Mouse (Mus musculus) liver, postnatal 0 days (tissue): ENCODE results near the gene Tmem107. TPM values are rescaled to one million over a fixed set of nuclear protein-coding genes. Genes with fewer than 3 reads are reported as not detected.

Experiments
- ATAC-seq: fragments of 200-750 bp; cut with Nextera tagmentation; 2 replicates; pipeline ENCODE4 v1.8.0; 2017; ENCODE audit warnings: mild to moderate bottlenecking, moderate library complexity
- DNase-seq: peaks from one replicate; pipeline ENCODE4 v3.0.0-alpha.2; 2016
- H3K27ac ChIP-seq: fragments of 300-500 bp; sonication (generic); 2 replicates; pipeline ENCODE4 v1.5.1; 2014; ENCODE audit warnings: antibody characterized with exemption, moderate library complexity, mild to moderate bottlenecking, low read depth
- H3K27me3 ChIP-seq: fragments of 300-500 bp; sonication (generic); 2 replicates; pipeline ENCODE4 v1.6.1; 2014; ENCODE audit warnings: low read length, control low read depth, mixed read lengths; ENCODE audit not compliant: insufficient read depth
- H3K36me3 ChIP-seq: fragments of 300-500 bp; sonication (generic); replicated peaks from 2 replicates; pipeline ENCODE4 v1.6.1; 2014; ENCODE audit warnings: mild to moderate bottlenecking, control low read depth, low read length, moderate library complexity, mixed read lengths; ENCODE audit not compliant: insufficient read depth
- H3K4me1 ChIP-seq: fragments of 300-500 bp; sonication (generic); 2 replicates; pipeline ENCODE4 v1.6.1; 2014; ENCODE audit warnings: antibody characterized with exemption, mild to moderate bottlenecking, control low read depth; ENCODE audit not compliant: insufficient read depth
- H3K4me2 ChIP-seq: fragments of 300-500 bp; sonication (generic); 2 replicates; pipeline ENCODE4 v1.6.1; 2014; ENCODE audit warnings: low read depth, mild to moderate bottlenecking, low read length, moderate library complexity, mixed read lengths
- H3K4me3 ChIP-seq: fragments of 300-500 bp; sonication (generic); 2 replicates; pipeline ENCODE4 v1.5.1; 2014; ENCODE audit warnings: low read depth, low read length
- H3K9ac ChIP-seq: fragments of 300-500 bp; sonication (generic); replicated peaks from 2 replicates; pipeline ENCODE4 v1.6.1; 2014; ENCODE audit warnings: mild to moderate bottlenecking, moderate library complexity
- H3K9me3 ChIP-seq: fragments of 300-500 bp; sonication (generic); 2 replicates; pipeline ENCODE4 v1.6.1; 2016; ENCODE audit warnings: mild to moderate bottlenecking, control low read depth, low read length, mixed read lengths
- CTCF ChIP-seq: sonication (generic); IDR thresholded peaks from 2 replicates; pipeline ENCODE4 v1.5.1; 2016; ENCODE audit warnings: antibody characterized with exemption, low read depth
- EP300 ChIP-seq: IDR thresholded peaks from 2 replicates; pipeline ENCODE4 v1.6.1; 2016; ENCODE audit warnings: antibody characterized with exemption, low read depth, mild to moderate bottlenecking
- WGBS: fragments of 180-500 bp; shearing (Covaris S2); extraction: QIAGEN DNeasy Blood & Tissue Kit; methylation state at CpG from one replicate; pipeline ENCODE4 v1.1.7; 2014; ENCODE audit not compliant: insufficient replicate concordance; 5-methylcytosine and 5-hydroxymethylcytosine counted together
- polyA plus RNA-seq: library from polyadenylated mRNA; unstranded; fragments of >200 nt; fragmentation: Nextera tagmentation; extraction: Ambion mirVana; gene quantifications from 2 replicates; pipeline ENCODE4 v1.2.1, GENCODE M21; 2015

Tmem107 gene
- polyA plus RNA-seq, 1 experiment from 2014 or later = 13.0 TPM

DNA sequence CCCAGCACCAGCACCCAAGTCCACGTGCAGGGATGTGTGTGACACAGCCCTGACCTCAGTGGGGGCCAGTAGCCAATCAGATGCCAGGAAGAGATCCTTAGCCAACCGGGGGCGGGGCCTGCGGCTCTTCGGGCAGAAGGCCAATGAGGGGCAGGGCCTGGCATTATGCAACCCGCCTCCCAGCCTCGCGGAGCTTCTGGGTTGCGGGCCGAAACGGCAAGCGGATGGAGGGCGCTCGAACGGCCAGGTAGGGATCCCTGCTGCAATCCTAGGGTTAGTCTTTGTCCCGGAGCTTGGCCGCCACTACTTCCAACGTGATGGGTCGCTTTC lies 28.1 kb downstream of the Tmem107 start:
- TF ChIP-seq CTCF (no peak), EP300 (no peak; the same call in 1 of the 2 replicates)

DNA sequence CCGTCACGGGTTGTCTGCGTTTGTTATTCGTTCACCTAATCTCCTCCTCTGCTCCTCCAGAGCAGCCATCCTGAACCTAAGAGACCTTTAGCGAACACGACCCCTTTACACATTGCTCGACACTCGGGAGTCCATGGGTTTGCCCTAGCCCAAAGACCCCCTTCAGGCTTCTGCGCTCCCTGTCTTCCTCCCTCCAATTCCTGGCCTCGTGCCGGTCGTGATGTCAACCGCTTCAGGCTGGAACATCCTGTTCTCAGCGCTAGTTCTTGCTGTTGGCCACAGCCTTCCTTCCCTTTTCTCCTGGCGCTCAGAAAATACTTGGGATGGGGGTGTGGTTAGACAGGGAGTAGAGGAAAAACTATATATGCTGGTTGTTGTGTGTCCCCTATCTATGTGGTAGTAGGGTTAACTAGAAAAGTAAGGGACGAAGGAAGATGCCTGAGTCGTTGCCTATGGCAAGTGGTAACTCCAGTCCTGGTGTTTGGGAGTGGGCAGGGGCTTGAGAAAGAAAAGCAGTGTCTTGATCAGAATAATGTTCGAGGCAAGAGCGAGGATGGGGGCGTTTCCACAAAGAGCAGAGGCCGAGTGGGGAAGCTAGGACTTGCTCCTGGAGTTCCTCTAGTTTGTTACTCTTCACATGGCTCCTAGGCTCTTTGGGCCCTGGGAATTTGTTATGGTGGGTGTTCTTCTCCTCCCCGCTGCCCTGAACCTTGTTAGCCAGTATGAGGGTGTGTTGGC lies 28.7 kb downstream of the Tmem107 start:
- Histone ChIP-seq H3K4me2 (peak overlapping the region; percentile 94), H3K27me3 (no peaks in the 10 kb centered on the region), H3K36me3 (peaks cover 42% of the 10 kb centered on the region), H3K9me3 (no peaks in the 10 kb centered on the region), H3K4me3 (peak overlapping the region; percentile 58), H3K4me1 (peaks cover 31% of the 10 kb centered on the region), H3K9ac (peak overlapping the region; percentile 75), H3K27ac (peak overlapping the region; percentile 100)
- ATAC-seq (no peak), DNase-seq (peak; percentile 70)
- 2% methylated on average over 22 of the region's 22 CpGs for WGBS
- peak; percentile 84 for TF ChIP-seq EP300
- TF ChIP-seq CTCF = no peak

More for the DNA sequence above, 28.1 kb downstream of the Tmem107 start:
- under 1% methylated on average over 19 of the region's 19 CpGs for WGBS
- Histone ChIP-seq H3K4me2 (peak overlapping the region; percentile 94), H3K9me3 (no peaks in the 10 kb centered on the region), H3K36me3 (peaks cover 36% of the 10 kb centered on the region), H3K27ac (peak overlapping the region; percentile 100), H3K27me3 (no peaks in the 10 kb centered on the region), H3K9ac (peak overlapping the region; percentile 75), H3K4me3 (peak overlapping the region; percentile 58), H3K4me1 (peaks cover 38% of the 10 kb centered on the region)
- ATAC-seq = peak; percentile 34
- DNase-seq = peak; percentile 98

DNA sequence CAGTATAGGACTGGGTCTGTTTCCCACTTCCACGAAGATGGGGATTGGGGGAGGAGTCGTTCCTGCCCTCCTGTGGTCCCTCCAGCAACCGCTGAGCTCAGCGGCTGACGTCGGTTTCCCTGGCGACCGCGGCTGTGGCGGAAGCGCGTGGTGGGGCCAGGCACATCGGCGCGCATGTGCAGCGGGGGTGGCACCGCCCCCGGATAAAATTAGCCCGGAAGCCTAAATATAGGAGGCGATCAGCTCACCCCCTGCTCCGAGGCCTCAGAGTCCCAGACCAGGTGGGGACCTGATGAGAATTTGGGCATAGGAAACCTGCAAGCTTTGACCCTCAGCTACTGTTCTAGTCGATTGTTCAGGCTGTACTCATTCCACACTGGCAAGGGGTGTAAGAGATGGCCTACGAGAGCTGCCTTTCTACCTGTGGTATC lies 29.3 kb downstream of the Tmem107 start:
- peak overlapping the region; percentile 75 for H3K9ac ChIP-seq
- no peaks in the 10 kb centered on the region for H3K9me3 ChIP-seq
- H3K4me1 ChIP-seq = peaks cover 29% of the 10 kb centered on the region
- H3K36me3 ChIP-seq = peaks cover 48% of the 10 kb centered on the region
- peak overlapping the region; percentile 58 for H3K4me3 ChIP-seq
- H3K27me3 ChIP-seq = no peaks in the 10 kb centered on the region
- ATAC-seq (no peak), DNase-seq (peak; percentile 92)
- H3K4me2 ChIP-seq = peak overlapping the region; percentile 94
- H3K27ac ChIP-seq = peak overlapping the region; percentile 100
- TF ChIP-seq EP300 (no peak), CTCF (peak; percentile 35)
- 3% methylated on average over 23 of the region's 23 CpGs for WGBS

DNA sequence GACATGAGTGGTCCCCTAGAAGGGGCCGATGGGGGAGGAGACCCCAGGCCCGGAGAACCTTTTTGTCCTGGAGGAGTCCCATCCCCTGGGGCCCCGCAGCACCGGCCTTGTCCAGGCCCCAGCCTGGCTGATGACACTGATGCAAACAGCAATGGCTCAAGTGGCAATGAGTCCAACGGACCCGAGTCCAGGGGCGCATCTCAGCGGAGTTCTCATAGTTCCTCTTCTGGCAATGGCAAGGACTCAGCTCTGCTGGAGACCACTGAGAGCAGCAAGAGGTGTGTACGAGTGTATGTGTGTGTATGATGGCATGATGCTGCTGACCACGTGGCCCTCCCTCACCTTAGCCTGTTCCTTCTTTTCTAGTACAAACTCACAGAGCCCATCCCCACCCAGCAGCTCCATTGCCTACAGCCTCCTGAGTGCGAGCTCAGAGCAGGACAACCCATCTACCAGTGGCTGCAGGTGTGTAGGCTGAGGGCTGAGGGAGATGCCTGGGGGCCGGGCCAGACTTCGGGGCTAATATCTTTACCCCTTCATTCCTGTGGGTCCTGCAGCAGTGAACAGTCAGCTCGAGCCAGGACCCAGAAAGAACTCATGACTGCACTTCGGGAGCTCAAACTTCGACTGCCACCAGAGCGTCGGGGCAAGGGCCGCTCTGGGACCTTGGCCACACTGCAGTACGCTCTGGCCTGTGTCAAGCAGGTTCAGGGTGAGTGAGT lies 30.2 kb downstream of the Tmem107 start:
- Histone ChIP-seq H3K36me3 (peaks cover 57% of the 10 kb centered on the region), H3K4me2 (peak overlapping the region; percentile 94), H3K4me3 (peak overlapping the region; percentile 58; the same call in 1 of the 2 replicates), H3K27me3 (no peaks in the 10 kb centered on the region), H3K4me1 (peaks cover 29% of the 10 kb centered on the region), H3K27ac (0 out of 2 replicates have a peak overlapping the region, but pooled peaks have one; percentile 44), H3K9me3 (no peaks in the 10 kb centered on the region), H3K9ac (no peak overlapping the region)
- WGBS = 82% methylated on average over 20 of the region's 20 CpGs
- DNase-seq = peak; percentile 16
- ATAC-seq = no peak
- TF ChIP-seq CTCF = no peak

DNA sequence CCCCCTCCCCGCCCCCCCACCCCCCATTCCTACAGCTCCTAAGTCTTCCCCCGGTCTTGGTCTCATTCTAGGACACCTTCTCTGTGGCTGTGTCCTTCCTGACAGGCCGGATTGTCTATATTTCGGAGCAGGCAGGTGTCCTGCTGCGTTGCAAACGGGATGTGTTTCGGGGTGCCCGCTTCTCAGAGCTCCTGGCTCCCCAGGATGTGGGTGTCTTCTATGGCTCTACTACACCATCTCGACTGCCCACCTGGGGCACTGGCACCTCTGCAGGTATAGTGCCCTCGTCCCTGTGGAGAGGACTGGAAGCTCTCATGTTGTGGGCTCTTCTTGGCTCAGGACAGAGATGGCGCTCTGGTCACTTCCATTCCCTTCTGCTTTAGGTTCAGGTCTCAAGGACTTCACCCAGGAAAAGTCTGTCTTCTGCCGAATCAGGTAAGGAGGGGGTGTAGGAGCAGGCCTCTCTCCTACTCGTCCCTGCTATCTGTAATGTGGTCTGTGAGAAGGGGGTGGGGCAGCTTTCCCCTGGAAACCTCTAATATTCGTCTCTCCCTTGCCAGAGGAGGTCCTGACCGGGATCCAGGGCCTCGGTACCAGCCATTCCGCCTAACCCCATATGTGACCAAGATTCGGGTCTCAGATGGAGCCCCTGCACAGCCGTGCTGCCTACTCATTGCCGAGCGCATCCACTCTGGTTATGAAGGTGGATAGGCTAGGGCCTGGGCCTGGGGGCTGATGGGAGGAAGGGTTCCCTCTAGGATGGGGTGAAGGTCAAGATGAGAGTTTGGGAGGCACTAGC lies 31.2 kb downstream of the Tmem107 start:
- H3K9me3 ChIP-seq = no peaks in the 10 kb centered on the region
- no peak overlapping the region for H3K4me3 ChIP-seq
- 86% methylated on average over 20 of the region's 21 CpGs for WGBS
- no peak overlapping the region for H3K4me2 ChIP-seq
- H3K27me3 ChIP-seq = no peaks in the 10 kb centered on the region
- H3K36me3 ChIP-seq = peaks cover 67% of the 10 kb centered on the region
- no peak for TF ChIP-seq EP300
- H3K9ac ChIP-seq = no peak overlapping the region
- ATAC-seq (no peak), DNase-seq (peak; percentile 11)
- no peak overlapping the region for H3K27ac ChIP-seq
- peaks cover 29% of the 10 kb centered on the region for H3K4me1 ChIP-seq

DNA sequence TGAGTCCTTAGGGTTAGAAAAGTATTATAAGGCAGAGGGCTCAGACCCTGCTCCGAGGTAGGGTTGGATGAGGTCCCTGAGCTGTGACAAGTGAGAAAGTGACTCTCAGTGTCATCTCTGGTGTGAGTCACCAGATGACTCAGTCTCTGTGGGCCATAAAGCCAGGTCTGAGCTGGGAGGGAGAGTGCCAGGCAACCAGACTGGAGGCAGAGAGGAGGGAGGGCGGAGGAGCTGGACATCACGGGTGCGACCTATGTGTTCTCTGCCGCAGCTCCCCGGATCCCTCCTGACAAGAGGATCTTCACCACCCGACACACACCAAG lies 31.8 kb downstream of the Tmem107 start:
- peaks cover 29% of the 10 kb centered on the region for H3K4me1 ChIP-seq
- H3K27me3 ChIP-seq = no peaks in the 10 kb centered on the region
- no peak for TF ChIP-seq CTCF
- no peak for TF ChIP-seq EP300
- 89% methylated on average over 7 of the region's 7 CpGs for WGBS
- H3K9me3 ChIP-seq = no peaks in the 10 kb centered on the region
- H3K4me3 ChIP-seq = no peak overlapping the region
- no peak overlapping the region for H3K27ac ChIP-seq
- no peak overlapping the region for H3K9ac ChIP-seq
- no peak for ATAC-seq
- H3K36me3 ChIP-seq = peaks cover 72% of the 10 kb centered on the region
- no peak overlapping the region for H3K4me2 ChIP-seq
- DNase-seq = peak; percentile 12
